Mouse (Mus musculus) ES-Bruce4 (cell line): ENCODE measurements around the gene Phf20.

Source experiments
- CTCF ChIP-seq: IDR thresholded peaks from one replicate; pipeline ENCODE4 v1.8.1; 2011; ENCODE audit warnings: low read depth, low read length
- EP300 ChIP-seq: IDR thresholded peaks from 2 replicates; pipeline ENCODE4 v1.6.1; 2011; ENCODE audit warnings: low read depth, low read length; ENCODE audit not compliant: insufficient read depth
- POLR2A ChIP-seq: IDR thresholded peaks from one replicate; pipeline ENCODE4 v1.8.1; 2011; ENCODE audit warnings: low read length; ENCODE audit not compliant: insufficient read depth

DNA sequence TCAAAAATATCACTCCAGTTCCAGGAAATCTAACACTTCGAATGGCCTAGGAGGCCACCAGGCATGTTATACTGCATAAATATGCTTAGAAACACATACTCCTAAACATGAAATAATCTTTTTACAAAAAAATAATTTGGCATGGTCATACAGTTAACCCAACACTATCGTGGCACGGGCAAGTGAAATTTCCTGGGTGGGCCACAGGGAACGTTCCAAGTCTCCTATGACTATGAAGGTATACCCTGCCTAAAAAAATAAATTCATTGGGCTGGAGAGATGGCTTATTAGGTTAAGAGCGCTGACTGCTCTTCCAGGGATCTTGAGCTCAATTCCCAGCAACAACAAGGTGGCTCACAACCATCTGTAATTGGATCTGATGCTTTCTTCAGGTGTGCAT lies 29.7 kb upstream of the Phf20 start:
- TF ChIP-seq CTCF (no peak), POLR2A (no peak), EP300 (no peak)
